Mouse (Mus musculus) gastrocnemius, adult 8-10 months (tissue): Measurements from ENCODE around the gene Aldh8a1. TPM values are rescaled to one million over a fixed set of nuclear protein-coding genes. Genes with fewer than 3 reads are reported as not detected.
"Not testable (repeated sequence)": the region's sequence is repeated elsewhere in the genome, so short reads cannot be mapped to it uniquely, and the experiment has no call there.

Source experiments
- DNase-seq, 2 experiments: peaks; one replicate each; pipeline ENCODE4 v3.0.0; 2022; ENCODE audit warnings: low spot score in 2 of 2
- total RNA-seq, 4 experiments: library from RNA; stranded (reverse); gene quantifications; 2 replicates each; pipeline ENCODE4 v1.2.4; 2022

Aldh8a1 gene
- total RNA-seq, 4 experiments from 2014 or later, result 0.13 TPM; not detected in 3

GRCm38 (mm10) chr10:21367481-21367880 lies 9.6 kb upstream of the Aldh8a1 start:
- DNase-seq, result no peak

GRCm38 (mm10) chr10:21369586-21369985 lies 7.5 kb upstream of the Aldh8a1 start:
- DNase-seq, result no peak

GRCm38 (mm10) chr10:21372271-21372670 lies 4.8 kb upstream of the Aldh8a1 start:
- DNase-seq, result no peak

DNA sequence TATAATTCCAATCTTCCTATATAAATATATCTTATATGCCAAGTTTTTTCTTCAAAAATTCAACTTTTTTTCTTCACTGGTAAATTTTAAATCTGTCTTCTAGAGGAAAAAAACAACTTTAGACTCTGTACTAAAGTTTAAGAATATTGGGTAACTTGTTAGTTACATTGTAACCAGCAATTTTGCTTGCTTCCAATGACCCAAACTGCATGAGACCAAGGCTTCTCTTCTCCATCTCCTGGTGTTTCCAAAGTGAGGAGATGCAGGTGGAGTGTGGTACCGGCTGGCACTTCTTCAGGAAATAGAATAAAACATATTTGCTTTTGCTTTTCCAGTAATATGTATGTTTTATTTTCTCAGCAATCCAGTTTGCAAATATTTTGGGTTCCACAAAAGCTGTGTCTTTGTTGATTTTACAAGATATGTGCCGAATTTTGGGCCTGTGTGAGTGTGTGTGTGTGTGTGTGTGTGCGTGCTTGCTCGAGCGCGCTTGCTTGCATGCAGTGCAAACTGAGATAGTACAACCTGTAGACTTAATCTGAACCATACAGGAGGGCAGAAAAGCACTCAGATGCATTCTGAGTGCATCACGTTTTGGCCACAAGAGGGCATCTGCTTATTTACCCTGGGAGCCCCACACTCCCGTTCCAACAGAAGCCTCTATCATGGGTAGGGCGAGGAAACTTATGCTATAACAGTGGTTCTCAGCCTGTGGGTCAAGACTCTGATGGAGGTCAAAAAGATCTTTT lies 1.3 kb downstream of the Aldh8a1 start:
- DNase-seq, result no peak

DNA sequence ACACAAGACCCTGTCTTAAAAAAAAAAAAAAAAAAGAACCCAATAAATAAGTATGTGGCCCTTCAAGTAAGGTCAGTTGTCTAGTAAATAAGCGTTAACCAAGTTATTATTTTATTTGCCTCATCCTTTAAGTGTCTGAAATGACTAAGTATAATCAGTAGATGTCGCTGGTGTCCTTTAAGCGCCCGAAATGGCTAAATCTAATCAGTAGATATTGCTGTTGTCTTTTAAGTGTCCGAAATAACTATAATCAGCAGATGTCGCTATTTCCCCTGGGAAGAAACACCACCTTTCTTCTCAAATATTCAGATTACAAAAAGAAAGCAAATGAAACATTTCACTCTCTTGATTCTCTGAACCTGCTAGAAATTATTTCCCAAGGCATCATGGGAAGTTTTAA lies 5.8 kb downstream of the Aldh8a1 start:
- no peak for DNase-seq

GRCm38 (mm10) chr10:21385111-21385663 lies 8.1 kb downstream of the Aldh8a1 start:
- no peak for DNase-seq

DNA sequence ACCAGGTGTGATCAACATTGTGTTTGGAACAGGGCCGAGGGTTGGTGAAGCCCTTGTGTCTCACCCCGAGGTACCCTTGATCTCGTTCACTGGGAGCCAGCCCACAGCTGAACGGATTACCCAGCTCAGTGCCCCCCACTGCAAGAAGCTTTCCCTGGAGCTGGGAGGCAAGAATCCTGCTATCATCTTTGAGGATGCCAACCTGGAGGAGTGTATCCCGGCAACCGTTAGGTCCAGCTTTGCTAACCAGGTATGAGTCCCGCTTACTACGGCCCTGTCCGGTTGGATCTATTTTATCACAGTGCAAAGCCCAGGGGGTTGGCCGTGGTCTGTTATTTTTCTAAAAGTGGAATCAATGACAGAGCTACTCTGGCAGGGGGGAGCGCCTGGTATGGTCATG lies 12.0 kb downstream of the Aldh8a1 start:
- no peak for DNase-seq

GRCm38 (mm10) chr10:21390440-21390839 lies 13.3 kb downstream of the Aldh8a1 start:
- no peak for DNase-seq

DNA sequence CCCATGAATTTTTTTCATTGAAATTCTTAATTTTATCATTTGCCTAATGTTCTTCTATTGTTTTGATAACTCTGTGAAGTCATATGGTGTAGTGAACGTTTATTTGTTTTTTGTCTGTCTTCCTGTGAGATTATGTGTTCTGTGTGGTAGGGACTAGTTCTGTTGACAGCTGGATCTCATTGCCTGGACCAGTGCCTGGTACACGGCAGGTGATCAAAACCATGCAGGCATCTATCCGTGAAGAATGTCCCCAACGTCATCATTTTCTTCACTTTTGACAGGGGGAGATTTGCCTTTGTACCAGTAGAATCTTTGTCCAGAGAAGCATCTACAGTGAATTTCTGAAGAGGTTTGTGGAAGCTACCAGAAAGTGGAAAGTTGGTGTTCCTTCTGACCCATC lies 14.2 kb downstream of the Aldh8a1 start:
- DNase-seq, result no peak

- DNase-seq, result no peak
Observed at GRCm38 (mm10) chr10:21393390-21393789, 16.3 kb downstream of the Aldh8a1 start.

DNA sequence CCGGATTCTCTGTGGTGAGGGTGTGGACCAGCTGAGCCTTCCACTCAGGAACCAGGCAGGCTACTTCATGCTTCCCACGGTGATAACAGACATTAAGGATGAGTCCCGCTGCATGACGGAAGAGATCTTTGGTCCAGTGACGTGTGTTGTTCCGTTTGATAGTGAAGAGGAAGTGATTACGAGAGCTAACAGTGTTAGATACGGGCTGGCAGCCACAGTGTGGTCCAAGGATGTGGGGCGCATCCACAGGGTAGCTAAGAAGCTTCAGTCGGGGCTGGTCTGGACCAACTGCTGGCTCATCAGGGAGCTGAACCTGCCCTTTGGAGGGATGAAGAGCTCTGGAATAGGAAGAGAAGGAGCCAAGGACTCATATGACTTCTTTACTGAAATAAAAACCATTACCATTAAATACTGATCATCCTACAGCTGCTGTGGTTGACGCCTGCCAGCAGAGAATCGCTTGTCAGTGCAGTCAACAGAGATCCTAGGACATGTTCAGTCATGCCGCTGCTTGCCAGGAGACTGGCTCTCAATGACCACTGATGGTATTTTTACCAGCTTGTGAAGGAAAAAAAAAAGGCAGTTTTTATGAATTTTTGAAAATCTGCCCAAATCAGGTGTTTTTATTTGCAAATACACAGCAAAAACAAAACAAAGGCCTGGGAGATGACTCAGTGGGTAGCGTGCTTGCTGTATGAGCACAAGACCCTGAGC lies 18.5 kb downstream of the Aldh8a1 start:
- no peak for DNase-seq

DNA sequence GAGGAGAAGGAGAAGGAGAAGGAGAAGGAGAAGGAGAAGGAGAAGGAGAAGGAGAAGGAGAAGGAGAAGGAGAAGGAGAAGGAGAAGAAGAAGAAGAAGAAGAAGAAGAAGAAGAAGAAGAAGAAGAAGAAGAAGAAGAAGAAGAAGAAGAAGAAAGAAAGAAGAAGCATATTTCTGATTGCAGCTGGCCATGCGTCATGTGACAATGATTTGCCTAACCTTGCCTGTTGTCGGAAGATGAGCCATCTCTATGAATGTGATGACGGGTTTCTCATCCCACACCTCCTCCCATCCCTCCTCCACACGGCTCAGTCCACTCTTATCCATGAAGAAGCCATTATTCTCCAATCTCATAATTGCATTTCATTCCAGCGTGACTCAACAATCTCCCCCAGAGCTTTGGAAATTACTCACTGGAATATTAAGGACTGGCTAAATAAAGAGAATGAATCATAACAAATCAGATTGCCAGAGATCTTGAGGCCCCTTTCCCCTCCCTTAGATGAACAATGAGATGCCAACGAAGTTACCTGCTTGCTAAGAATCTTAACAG lies 21.9 kb downstream of the Aldh8a1 start:
- DNase-seq, result not testable (repeated sequence)

DNA sequence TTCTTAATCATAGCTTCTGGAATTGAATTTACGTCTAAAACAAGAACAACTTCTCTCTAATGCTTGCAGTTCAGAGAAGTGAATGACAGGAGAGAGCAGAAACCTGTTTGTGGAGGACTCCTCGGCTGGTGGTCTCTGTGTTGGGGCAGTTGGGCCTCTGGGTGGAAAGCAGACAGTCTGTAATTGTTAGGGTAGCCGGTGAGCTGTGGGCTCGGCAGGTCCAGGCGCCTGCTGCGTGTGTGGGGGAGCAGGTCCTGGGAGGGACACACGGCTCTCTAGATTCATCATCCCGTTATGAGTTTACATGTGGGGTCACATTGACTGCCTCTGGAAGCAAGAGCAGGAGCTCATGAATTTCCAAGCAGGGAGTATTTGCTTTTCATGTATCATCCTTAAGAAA lies 22.5 kb downstream of the Aldh8a1 start:
- DNase-seq, result no peak

GRCm38 (mm10) chr10:21400031-21400430 lies 22.9 kb downstream of the Aldh8a1 start:
- no peak for DNase-seq

DNA sequence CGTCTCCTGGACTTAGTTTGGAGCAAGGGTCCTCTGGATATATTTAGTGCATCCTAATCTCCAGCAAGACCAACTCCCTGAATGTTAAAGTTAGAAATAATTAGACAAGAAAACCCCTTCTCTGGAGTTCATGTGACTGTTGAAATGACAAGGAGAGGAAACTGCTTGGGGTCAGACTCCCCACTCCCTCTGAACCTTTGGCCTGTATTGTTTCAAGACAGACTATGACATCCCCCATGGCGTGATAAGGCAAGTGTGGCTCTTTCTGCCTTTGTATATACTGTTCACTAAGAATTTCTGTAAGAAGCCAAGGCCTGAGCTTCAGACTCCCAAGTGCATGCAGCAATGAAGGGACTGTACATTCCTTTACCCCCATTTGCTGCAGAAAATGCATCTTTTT lies 23.4 kb downstream of the Aldh8a1 start:
- no peak for DNase-seq

GRCm38 (mm10) chr10:21401259-21401658 lies 24.2 kb downstream of the Aldh8a1 start:
- DNase-seq, result no peak

GRCm38 (mm10) chr10:21404822-21405221 lies 27.7 kb downstream of the Aldh8a1 start:
- no peak for DNase-seq

- DNase-seq, result peak in 1 of 2 experiments; percentile 10
Observed at GRCm38 (mm10) chr10:21405707-21406534, 28.8 kb downstream of the Aldh8a1 start.

DNA sequence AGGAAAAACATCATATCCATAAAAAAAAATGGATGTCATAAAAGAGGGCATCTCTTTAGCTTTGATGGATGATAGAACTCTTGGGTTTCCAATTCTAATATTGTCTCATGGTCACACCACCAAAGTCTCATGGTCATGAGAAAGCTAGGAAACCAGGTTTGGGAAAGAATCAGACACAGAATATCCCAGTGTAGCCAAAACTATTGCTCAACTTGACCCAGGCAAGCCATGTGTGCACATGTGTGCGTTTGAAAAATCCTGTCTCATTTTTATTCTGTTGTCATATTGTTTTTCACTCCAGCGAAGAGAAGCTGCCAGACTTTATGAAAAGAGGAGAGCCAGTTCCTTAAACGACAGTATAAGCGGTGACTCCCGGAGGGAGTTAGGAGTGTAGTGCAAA lies 33.6 kb downstream of the Aldh8a1 start:
- DNase-seq, result no peak

DNA sequence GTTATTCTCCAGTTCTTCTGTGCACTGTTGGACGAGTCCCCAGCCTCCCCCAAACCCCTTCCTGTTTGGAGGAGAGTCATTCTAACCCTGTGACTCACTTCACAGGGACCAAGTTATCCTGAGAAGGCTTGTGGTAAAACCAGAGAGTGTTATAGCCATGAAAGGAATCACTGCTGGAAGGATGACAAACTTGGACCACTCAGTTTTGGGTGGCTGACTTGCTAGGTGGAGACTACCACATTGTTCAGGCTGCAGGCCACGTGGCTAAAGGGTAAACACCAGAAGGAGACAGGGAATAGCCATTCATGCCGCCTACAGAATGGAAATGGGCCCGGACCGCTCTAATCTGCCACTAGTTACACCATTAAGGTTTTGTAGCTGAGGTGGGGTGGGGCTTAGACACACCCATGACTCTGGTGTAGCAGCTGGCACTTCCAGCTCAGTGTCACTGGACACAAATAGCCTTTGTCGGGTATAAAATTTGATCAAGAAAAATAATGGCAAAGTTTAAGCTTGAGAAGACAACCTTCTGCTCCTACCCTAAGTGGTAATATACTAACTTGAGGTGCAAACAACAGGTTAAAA lies 34.6 kb downstream of the Aldh8a1 start:
- DNase-seq, result no peak

DNA sequence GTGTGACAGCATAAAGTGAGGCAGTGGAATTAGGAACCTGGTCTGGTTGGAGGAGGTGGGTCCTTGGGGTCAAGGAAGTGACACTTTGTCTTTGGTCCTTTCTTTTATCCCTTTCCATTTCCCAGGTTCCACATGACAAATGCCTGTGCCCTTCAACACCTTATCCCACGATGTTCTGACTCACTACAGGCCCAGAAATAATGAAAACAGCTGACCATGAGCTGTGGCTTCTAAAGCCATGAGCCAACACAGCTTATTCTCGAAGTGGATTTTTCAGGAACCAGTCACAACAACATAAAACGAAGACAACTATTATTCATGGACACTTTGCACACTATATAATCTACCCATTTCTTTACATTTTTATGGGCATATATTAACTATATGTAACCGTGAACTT lies 37.9 kb downstream of the Aldh8a1 start:
- no peak for DNase-seq
